Mouse (Mus musculus) 3134 (cell line): ENCODE results near the gene Lgals9.

ENCODE experiments used
- DNase-seq: peaks from one replicate; pipeline ENCODE4 v3.0.0-alpha.2; 2011; ENCODE audit warnings: low spot score; ENCODE audit not compliant: insufficient read length; ENCODE audit errors: extremely low read depth

The Lgals9 gene

DNA sequence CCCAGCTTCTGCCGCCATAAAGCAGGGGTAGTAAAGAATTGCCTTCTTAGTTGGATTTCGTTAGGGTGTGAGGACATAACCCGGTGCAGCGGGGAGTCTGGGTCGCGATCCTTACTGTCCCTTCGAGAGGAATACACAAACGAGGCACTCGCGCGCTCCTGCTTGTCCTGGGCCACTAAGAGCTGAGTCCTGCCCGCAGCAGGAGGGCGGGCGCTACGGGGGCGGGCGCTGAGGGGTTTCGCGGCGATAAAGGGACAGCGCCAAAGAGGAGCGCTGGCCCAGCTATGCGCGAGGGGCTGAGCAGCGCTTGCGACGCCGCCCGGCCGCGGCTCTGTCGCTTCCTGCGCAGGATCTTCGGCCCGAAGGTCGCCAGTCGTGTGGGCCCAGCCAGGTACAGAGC, 59.8 kb downstream of the Lgals9 start:
- DNase-seq: no peak

DNA sequence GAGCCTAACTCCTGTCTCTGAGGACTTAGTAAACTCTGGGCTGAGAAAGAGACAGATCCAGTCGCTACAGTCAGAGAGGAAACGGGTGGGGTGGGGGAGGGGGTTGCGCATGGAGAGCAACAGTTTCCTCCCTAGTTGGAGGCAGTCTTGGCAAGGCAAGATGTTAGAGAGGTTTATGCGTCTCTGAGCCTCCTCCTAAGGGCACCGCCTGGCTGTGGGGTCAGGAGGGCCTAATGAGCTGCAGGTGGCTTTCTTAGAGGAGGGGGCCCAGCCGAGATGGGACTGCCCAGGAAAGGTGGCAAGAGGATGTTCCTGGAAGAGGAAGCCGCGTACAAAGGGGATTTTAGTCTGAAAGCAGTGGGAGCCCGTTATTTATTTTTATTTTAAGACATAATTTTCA, 60.6 kb downstream of the Lgals9 start:
- DNase-seq: no peak

DNA sequence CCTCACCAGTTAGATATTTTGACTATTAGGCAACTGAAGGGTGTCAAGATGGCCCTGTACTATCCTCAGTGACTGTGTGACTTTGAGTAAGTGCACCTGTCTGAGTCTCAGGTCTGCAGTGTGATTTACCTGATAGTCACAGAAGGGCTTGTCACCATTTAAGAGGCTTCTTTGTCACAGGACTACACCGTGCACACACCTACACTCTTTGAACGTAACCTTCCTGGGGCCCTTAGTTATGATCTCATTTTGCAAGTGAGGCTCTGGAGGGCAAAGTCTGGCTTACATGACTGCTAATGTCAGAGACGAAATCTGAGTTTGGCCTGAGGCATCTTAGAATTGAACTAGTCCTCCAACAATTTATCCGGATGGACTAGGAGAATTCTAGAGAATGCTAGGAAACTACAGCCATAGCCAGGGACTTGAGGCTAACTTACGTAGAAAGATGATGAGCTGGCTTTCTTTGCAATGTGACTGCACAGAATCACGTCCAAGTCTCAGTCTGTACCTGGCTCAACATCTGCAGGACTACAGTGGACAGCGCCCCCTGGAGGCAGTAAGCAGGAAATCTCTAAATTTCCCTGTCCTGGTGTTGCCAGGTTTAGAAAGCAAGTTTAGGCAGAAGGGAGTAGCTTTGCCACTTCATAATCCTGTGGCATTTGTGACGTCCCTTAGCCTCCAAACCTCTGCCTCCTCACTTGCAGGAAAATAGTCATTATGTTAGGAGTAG, 61.9 kb downstream of the Lgals9 start:
- peak; percentile 23 for DNase-seq

DNA sequence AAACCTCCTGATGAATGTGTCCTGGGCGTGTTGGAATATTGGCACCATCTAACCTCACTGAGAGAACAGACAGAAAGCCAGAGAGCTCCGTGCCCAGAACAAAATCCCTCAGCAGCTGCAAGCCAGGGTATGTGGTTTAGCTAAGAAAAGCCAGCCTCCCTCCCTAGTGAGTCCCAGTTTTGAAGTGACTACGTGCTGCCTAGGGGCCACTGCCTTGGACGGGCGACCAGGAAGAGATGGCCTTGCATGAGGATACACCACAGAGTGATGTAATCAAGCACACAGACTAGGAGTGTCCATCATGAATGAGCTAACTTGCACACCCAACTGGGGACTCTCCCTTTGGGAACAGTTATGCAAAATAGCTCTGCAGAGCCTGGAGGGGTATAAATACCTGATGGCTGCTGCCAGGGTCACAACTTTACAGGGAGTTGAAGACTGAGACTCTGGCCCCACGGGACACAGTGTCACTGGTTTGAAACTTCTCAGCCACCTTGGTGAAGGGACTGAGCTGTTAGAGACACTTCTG, 64.3 kb downstream of the Lgals9 start, which contains the start of gene Nos2:
Gene Nos2 (plus strand): TSS at position 377 of the 529 bp plus-strand sequence.
- DNase-seq: peak; percentile 29

DNA sequence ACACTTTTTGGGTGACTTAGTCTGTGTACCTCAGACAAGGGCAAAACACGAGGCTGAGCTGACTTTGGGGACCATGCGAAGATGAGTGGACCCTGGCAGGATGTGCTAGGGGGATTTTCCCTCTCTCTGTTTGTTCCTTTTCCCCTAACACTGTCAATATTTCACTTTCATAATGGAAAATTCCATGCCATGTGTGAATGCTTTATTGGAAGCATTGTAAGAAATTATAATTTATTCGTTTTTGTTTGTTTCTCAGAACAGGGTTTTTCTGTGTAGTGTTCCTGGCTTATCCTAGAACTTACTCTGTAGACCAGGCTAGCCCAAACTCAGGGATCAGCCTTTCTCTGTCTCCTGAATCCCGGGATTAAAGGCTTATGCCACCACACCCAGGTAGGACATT, 65.0 kb downstream of the Lgals9 start:
- no peak for DNase-seq

DNA sequence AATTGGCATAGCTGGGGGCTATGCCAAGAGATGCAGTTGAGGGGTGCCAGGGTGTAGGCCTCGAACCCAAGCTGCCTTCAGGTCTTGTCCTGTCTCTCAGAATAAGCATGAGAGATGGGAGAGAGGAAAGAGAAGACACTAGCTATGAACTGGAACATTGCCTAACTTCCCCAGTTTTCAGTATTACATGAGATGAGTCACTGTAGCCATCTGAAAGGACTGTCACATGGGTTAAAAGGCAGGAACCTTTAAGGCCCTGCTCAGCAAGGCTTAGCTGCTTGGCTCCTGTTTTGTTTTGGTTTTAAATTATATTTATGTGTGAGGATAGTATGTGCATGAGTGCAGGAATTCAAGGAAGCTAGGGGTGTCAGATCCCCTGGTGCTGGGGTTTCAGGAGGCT, 68.3 kb downstream of the Lgals9 start:
- no peak for DNase-seq

DNA sequence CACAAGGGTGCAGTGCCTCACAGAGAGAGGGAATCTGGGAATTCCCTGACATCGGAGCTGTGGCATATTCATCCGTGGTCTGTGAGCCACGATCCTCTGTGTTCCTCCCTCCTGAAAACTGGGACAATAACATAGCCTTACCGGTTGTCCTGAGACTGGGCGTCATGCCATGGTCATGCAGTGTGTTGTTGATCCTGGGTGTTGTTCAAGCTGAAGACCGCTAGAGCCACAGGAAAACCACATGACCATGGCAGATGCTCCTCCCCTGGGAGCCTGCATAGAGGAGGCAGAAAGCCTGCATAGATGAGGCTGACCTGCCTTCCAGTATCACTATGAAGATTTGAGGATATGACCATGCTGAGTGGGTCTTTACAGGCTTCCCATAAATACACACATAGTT, 69.3 kb downstream of the Lgals9 start:
- peak; percentile 28 for DNase-seq
